Mouse (Mus musculus) c-Kit-negative CD71-positive TER-119-positive erythroid progenitor cells, embryonic 14.5 days (primary cell): ENCODE measurements around the gene Olfr347.

Experiments used
- DNase-seq: peaks from one replicate; pipeline ENCODE4 v3.0.0-alpha.2; 2013; ENCODE audit warnings: low read depth, low spot score

Gene Olfr347

DNA sequence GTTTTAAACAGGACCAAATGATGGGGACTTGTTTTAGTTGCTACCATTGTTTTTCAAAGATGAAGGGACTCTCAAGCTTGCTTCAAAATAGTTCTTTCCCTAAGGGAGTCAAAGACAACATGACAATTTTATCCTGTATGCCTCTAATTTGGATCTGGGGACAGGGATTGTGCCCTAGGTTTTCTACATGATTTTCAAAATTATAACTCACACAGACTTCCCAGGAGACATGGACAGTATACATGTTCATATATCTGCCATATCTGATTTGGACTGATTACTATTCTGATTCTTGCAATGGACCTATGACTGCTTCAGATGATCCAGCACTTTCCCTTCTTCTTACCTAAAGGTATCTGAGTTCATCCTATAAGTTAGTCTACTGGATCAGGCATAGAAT, at the start of gene Olfr347:
TSS of gene Olfr347 (plus strand) at position 301 of the 400 bp plus-strand sequence.
- no peak for DNase-seq

DNA sequence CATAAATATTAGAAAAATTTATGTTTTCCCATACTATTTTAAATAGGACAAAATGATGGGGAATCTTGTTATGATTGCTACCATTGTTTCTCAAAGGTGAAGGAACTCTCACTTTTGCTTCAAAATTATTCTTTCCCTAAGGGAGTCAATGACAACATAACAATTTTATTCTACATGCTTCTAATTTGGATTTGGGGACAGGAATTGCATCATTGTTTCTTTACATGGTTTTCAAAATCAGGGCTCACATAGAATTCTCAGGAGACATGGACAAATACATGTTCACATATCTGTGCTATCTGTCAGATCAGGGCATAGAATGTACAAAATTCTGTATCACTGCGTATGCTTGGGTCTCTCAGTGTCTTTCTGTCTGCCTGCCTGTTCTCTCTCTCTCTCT, 46.2 kb upstream of the Olfr347 start, which contains the start of gene Olfr346:
TSS of gene Olfr346 (plus strand) at position 301 of the 400 bp plus-strand sequence.
- DNase-seq, result no peak

DNA sequence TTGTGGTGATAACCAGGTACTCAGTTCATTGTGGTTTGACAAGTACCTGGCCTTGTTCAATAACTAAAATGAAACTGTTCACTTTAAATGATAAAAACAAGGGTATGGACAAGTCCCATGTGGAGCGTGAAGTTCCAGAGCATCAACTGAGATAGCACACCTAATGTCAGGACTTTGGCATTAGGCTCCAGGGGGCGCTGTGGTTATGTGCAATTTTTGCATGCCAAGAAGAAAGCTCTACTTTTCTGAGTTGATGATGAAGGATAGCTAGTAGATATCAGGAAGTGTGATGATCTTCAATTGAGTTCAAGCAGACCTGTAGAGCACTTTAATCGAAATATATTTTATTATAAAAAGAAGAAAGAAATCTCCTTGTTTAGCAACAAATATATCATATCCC, 4.5 kb downstream of the Olfr347 start:
- DNase-seq, result no peak

DNA sequence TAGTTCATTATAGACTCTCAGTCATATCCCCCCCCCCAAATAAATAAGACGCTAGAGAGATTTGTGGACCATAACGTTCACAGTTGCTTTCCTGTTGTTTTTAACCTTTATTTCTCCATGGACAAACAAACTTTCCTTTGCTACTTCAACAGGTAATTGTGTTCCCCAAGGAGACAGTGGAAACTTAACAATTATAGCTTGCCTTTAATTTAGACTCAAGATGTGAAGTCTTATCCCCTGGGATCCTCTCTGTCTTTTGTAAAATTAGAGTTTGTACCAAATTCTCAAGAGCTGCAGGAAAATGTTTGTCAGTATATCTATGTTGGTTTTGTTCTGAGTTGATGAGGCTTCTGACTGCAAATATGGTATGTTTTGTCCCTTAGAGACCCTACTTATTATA, 52.3 kb downstream of the Olfr347 start, which contains the start of gene Olfr348:
TSS of gene Olfr348 (plus strand) at position 301 of the 400 bp plus-strand sequence.
- no peak for DNase-seq
